Mouse (Mus musculus) bone marrow, adult 2 months (tissue): ENCODE results near the gene Dnajc4. TPM values are rescaled to one million over a fixed set of nuclear protein-coding genes. Genes with fewer than 3 reads are reported as not detected.
A peak's percentile ranks its signal among the peaks of the same experiment; 100 is the strongest.

Source experiments
- H3K27ac ChIP-seq: fragments of 200-500 bp; 2 replicates; pipeline ENCODE4 v1.5.1; 2012; ENCODE audit warnings: low read depth, mild to moderate bottlenecking, control low read depth, inconsistent platforms, low read length; ENCODE audit not compliant: control insufficient read depth, poor library complexity, insufficient read depth
- H3K4me1 ChIP-seq: fragments of 200-500 bp; 2 replicates; pipeline ENCODE4 v1.6.1; 2011; ENCODE audit warnings: low read length; ENCODE audit not compliant: control insufficient read depth, insufficient read depth
- H3K4me3 ChIP-seq: fragments of 200-500 bp; replicated peaks from 2 replicates; pipeline ENCODE3; 2011; ENCODE audit warnings: mild to moderate bottlenecking, low read depth, low read length, control low read depth; ENCODE audit not compliant: control insufficient read depth
- CTCF ChIP-seq: fragments of 200-500 bp; IDR thresholded peaks from 2 replicates; pipeline ENCODE4 v1.5.1; 2011; ENCODE audit warnings: low read length, control low read depth; ENCODE audit not compliant: control insufficient read depth, insufficient read depth
- POLR2A ChIP-seq: fragments of 200-500 bp; IDR thresholded peaks from 2 replicates; pipeline ENCODE4 v1.6.1; 2011; ENCODE audit warnings: low read depth, mild to moderate bottlenecking, control low read depth, low read length, borderline replicate concordance; ENCODE audit not compliant: control insufficient read depth
- WGBS: fragments of 180-500 bp; shearing (Covaris S2); methylation state at CpG from one replicate; pipeline ENCODE4 v1.1.7; 2018; 5-methylcytosine and 5-hydroxymethylcytosine counted together
- polyA plus RNA-seq: library from polyadenylated mRNA; stranded (reverse); fragments of >200 nt; gene quantifications from 2 replicates; pipeline ENCODE4 v1.2.4, GENCODE M21; 2011; ENCODE audit warnings: low replicate concordance; ENCODE audit not compliant: missing spikeins, insufficient read depth, insufficient read length

Gene Dnajc4
- polyA plus RNA-seq = 14.8 and 28.8 TPM in 2 replicates

DNA sequence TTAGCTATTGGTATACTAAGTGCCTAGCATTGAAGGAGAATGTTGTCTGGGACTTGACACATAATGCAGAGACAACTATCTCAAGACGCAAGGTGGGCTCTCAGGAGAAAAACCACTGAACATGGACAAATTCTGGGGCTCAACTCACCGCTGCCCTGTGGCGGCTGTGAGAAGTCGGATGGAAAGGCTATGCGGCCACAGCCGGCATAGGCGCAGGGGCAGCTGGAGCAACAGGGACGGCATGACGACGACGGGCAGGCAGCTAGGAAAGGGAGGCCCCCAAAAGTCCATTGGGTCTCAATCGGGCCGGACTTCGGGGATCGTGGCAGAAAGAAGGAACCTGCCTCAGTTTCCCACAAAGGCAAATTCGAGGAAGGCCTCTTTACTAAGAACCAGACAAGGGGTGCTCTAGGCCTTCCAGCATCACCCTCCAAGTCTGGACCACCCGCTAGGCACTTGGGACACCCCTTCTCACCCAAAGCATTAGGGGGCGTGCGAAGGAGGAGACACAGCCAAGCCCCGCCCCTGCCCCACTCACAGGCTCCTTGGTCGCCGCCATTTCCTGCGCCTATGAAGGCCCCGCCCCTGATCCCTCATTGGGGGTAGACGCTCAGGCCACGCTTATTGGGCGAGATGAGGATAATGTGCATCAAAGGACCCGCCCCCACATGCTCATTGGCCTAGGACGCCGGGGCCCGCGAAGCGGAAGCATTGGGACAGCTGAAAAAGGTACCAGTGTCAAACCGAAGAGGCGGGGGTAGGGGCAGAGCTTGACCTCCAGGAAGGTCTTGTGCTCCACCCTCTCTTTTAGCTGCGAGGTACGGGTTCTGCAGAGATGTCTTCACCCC lies at the start of gene Dnajc4:
Dnajc4 (minus strand) TSS at position 562 of the 848 bp plus-strand sequence.
- H3K4me3 ChIP-seq = peak within 1 kb of the TSS; percentile 74
- WGBS = 1% methylated on average over 37 of the region's 37 CpGs
- H3K4me1 ChIP-seq = peaks cover 3% of the 10 kb centered on the region
- peak within 1 kb of the TSS; percentile 33 for H3K27ac ChIP-seq
- TF ChIP-seq CTCF (no peak), POLR2A (peak; percentile 42; the same call in 1 of the 2 replicates)

DNA sequence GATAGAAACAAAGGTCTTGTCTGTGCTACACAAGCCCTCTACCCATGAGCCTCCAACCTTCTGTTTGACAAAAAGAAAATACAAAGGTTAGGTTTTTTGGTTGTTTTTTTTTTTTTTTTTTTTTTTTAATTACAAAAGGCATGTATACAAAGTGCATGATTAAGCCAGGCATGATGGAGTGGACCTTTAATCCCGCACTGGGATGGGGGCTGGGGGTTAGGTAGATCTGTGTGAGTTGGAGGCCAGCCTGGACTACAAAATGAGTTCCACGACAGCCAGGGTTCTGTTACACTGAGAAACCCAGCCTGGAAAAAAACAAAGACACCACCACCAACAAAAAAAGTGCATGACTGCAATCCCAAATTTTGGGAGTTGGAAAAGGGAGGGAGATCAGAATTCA lies 48.8 kb upstream of the Dnajc4 start:
- H3K4me1 ChIP-seq = peaks cover 3% of the 10 kb centered on the region
- no peak overlapping the region for H3K27ac ChIP-seq
- TF ChIP-seq CTCF = no peak
- TF ChIP-seq POLR2A = no peak
- H3K4me3 ChIP-seq = no peak overlapping the region
- 86% methylated on average over 2 of the region's 2 CpGs for WGBS

DNA sequence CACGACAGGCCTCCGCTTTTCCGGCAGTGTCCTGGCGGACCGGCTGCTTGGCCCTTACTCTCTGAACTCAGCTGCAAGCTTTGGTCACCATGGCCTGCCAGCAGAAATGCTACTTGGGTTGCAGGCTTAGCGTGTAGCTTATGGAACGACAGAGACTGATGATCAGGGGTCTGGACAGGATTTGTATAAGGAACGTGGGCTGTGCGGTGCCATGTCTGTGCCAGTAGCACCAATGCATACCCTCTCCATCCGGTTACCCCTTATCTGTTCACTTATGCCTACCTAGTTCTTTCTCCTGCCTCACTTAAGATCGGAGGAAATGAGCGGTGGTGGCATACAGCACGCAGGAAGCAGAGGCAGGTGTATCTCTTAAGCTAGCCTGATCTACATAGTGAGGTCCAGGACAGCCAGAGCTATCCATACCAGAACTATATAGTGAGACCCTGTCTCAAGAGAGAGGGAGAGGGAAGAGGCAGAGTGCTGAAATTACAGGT lies 48.3 kb upstream of the Dnajc4 start:
- Histone ChIP-seq H3K4me3 (peak overlapping the region; percentile 68), H3K4me1 (peaks cover 3% of the 10 kb centered on the region), H3K27ac (peak overlapping the region; percentile 65)
- TF ChIP-seq CTCF = no peak
- WGBS = 14% methylated on average over 13 of the region's 13 CpGs

DNA sequence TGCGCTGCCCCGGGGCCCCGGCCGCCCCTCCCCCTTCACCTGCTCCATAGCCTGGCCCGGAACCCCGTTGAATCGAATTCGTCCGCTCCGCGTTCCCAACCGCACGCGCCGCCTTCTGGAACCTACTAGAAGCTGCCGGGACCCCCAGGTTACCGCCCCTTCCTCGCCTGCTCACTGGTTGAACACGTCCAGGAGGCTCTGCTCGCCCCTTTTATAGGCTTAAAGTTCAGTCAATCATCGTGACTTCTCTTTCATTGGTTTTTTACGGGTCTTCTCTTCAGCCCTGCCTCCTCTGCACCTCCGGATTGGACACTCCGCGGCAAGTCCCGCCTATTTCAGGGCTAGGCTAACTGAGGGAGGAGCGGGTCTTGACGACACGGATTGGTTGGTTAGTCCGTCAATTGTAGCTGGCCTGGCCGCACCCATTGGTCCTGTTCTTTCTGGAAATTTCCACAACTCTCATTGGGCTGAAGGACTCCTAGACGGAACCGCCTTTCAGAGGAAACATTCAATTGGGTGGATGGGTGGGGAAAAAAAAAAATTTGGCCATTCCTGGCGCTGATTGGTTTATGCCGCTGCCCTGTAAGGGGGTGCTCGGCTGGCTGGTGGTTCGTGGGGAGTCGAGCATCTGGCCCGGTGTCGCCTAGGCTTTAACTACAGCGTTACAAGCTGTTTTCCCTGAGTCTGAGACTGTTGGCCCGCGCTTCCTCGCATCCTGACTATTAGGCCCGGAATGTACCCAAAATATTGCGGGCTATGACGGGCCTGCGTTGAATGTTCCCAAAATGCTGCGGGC lies 47.7 kb upstream of the Dnajc4 start, which contains the start of gene Stip1:
Stip1 (minus strand) TSS at position 127 of the 796 bp plus-strand sequence.
- WGBS = under 1% methylated on average over 49 of the region's 49 CpGs
- Histone ChIP-seq H3K4me3 (peak within 1 kb of the TSS; percentile 68), H3K27ac (peak within 1 kb of the TSS; percentile 65), H3K4me1 (peaks cover 3% of the 10 kb centered on the region)
- peak; percentile 93 for TF ChIP-seq POLR2A
- peak; percentile 32; the same call in 1 of the 2 replicates for TF ChIP-seq CTCF

DNA sequence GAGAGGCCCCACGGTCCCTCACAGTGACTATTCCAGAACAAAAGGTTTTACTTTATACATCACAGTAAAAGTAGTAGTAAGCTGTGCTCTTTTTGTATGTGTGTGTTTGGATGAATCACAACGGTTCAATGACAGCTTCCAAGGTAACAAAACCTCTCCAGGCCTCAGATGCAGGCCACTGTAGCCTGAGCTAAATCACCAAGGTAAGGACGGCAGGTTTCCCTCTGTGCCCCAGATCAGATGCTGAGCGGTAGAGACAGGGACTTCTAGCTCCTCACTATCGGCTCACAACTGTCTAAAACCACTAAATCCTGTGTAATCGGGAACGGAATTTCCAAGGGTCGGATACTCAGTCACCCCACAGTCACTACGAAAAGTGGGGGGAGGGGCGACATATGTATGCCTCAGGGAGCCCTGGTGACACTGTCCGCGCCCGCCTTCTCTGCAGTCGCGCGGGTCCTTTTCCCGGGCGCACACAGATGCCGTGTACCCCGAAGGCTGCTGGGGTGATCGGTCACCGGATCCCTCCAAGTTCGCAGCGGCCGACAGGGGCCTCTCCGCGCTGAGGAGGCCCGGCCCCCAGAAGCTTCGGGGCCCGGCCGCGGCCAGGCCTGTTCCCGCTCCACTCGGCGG lies 46.8 kb upstream of the Dnajc4 start:
- no peak for TF ChIP-seq CTCF
- TF ChIP-seq POLR2A = no peak
- Histone ChIP-seq H3K27ac (peak overlapping the region; percentile 34; the same call in 1 of the 2 replicates), H3K4me3 (peak overlapping the region; percentile 60), H3K4me1 (peaks cover 3% of the 10 kb centered on the region)
- 2% methylated on average over 35 of the region's 35 CpGs for WGBS

DNA sequence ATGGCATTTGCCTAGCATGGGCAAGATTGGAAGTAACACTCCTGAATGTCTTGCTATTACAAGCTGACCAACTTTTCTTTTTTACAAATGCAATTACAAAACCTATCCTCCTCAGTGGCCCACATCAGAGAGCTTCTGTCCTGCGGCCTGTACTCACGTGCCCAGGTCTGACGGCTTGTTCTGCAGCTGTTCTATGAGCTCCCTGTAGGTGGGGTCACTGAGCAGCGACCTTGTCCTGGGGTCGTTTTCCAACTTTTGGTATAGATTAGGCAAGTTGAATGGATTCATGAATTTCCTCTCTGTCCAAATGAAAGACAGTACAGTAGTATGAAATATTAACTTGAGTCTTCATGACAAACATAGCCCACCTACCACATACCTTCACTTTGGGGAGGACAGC lies 41.6 kb upstream of the Dnajc4 start:
- Histone ChIP-seq H3K4me3 (no peak overlapping the region), H3K27ac (no peak overlapping the region), H3K4me1 (no peaks in the 10 kb centered on the region)
- 83% methylated on average over 5 of the region's 5 CpGs for WGBS
- TF ChIP-seq CTCF = no peak
- no peak for TF ChIP-seq POLR2A

DNA sequence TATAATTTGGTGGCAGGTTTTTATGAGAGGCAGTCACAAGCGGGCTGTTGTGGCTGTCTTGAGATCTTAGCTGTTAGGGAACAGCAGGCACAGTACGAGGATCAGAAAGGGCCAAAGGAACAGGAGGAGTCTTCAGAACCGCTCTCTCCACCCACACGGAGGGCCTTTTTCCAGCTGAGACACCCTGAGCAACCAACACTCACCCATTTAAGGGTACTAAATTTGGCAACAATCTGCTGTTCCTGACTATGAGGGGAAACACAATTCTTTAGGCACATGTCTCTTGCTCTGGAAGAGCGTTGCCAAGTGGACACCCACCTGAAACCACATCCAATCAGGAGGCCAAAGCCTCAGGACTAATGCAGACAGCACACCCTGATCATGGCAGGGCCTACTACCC lies 37.2 kb upstream of the Dnajc4 start:
- Histone ChIP-seq H3K27ac (no peak overlapping the region), H3K4me1 (no peaks in the 10 kb centered on the region), H3K4me3 (no peak overlapping the region)
- 94% methylated on average over 5 of the region's 5 CpGs for WGBS
- TF ChIP-seq POLR2A = no peak

DNA sequence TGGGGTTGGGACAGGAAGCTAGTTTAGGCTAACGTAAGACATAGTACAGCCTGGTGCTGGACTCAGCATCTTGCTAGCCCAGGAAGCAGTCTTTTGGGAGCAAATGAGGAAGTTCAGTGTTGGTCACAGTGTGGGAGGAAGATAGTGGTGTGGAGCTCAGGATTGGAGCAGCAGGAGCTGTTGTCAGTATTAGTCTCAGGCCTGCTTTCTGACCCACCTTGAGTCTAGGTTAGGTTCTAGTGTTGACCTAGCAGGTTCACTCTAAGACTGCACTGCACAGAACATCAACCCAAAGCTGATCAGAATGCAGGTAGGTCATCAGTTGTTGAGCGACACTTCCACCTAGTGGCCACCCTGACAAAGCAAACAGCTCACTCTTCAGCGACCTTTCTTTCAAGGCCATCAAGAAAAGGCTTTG lies 27.9 kb upstream of the Dnajc4 start:
- Histone ChIP-seq H3K27ac (peak overlapping the region; percentile 94), H3K4me3 (peak overlapping the region; percentile 8), H3K4me1 (peaks cover 3% of the 10 kb centered on the region; the same call in 1 of the 2 replicates)
- 11% methylated on average over 3 of the region's 3 CpGs for WGBS
- TF ChIP-seq CTCF (peak; percentile 95), POLR2A (no peak)
